Mouse (Mus musculus) hindbrain, embryonic 14.5 days (tissue): ENCODE data around the gene Rnf216. TPM values are rescaled to one million over a fixed set of nuclear protein-coding genes. Genes with fewer than 3 reads are reported as not detected.

Experiments used
- ATAC-seq: fragments of 200-750 bp; cut with Nextera tagmentation; 2 replicates; pipeline ENCODE4 v1.8.0; 2017; ENCODE audit warnings: moderate number of reproducible peaks, mild to moderate bottlenecking, moderate TSS enrichment, moderate library complexity; ENCODE audit not compliant: low FRiP score
- DNase-seq: peaks from one replicate; pipeline ENCODE4 v3.0.0-alpha.2; 2015; ENCODE audit warnings: low spot score
- H3K27ac ChIP-seq: fragments of 300-500 bp; sonication (generic); 2 replicates; pipeline ENCODE4 v1.5.1; 2014; ENCODE audit warnings: mild to moderate bottlenecking, moderate library complexity
- H3K27me3 ChIP-seq: fragments of 300-500 bp; sonication (generic); 2 replicates; pipeline ENCODE4 v1.6.1; 2014; ENCODE audit warnings: mild to moderate bottlenecking, low read length, mixed read lengths; ENCODE audit not compliant: control insufficient read depth, insufficient read depth
- H3K36me3 ChIP-seq: fragments of 300-500 bp; sonication (generic); replicated peaks from 2 replicates; pipeline ENCODE4 v1.6.1; 2014; ENCODE audit not compliant: control insufficient read depth, insufficient read depth
- H3K4me1 ChIP-seq: fragments of 300-500 bp; sonication (generic); replicated peaks from 2 replicates; pipeline ENCODE4 v1.6.1; 2014; ENCODE audit warnings: antibody characterized with exemption, low read length, mixed read lengths; ENCODE audit not compliant: control insufficient read depth, insufficient read depth
- H3K4me2 ChIP-seq: fragments of 300-500 bp; sonication (generic); replicated peaks from 2 replicates; pipeline ENCODE4 v1.6.1; 2014; ENCODE audit warnings: mild to moderate bottlenecking, moderate library complexity
- H3K4me3 ChIP-seq: fragments of 300-500 bp; sonication (generic); replicated peaks from 2 replicates; pipeline ENCODE4 v1.5.1; 2014; ENCODE audit warnings: mild to moderate bottlenecking, low read length
- H3K9ac ChIP-seq: fragments of 300-500 bp; sonication (generic); 2 replicates; pipeline ENCODE4 v1.6.1; 2014
- H3K9me3 ChIP-seq: fragments of 300-500 bp; sonication (generic); 2 replicates; pipeline ENCODE4 v1.6.1; 2016; ENCODE audit warnings: low read length; ENCODE audit not compliant: control insufficient read depth
- WGBS: fragments of 180-500 bp; shearing (Covaris S2); extraction: QIAGEN DNeasy Blood & Tissue Kit; methylation state at CpG from one replicate; pipeline ENCODE4 v1.1.7; 2014; 5-methylcytosine and 5-hydroxymethylcytosine counted together
- microRNA-seq: library from miRNA; unstranded; fragments of <30 nt; microRNA quantifications from one replicate; pipeline ENCODE4, GENCODE M21; 2016
- polyA plus RNA-seq: library from polyadenylated mRNA; unstranded; fragments of >200 nt; fragmentation: Nextera tagmentation; extraction: Ambion mirVana; gene quantifications from 2 replicates; pipeline ENCODE4 v1.2.1, GENCODE M21; 2014

Gene Rnf216
- polyA plus RNA-seq, 1 experiment from 2014 or later, result 29.8 TPM

GRCm38 (mm10) chr5:142958464-142958863 lies 154.3 kb downstream of the Rnf216 start:
- H3K4me3 ChIP-seq, result no peak overlapping the region

GRCm38 (mm10) chr5:142956956-142957703 lies 155.7 kb downstream of the Rnf216 start:
- Histone ChIP-seq H3K36me3 (no peaks in the 10 kb centered on the region), H3K9me3 (no peaks in the 10 kb centered on the region), H3K9ac (no peak overlapping the region), H3K4me2 (no peak overlapping the region), H3K27ac (no peak overlapping the region), H3K4me1 (no peaks in the 10 kb centered on the region), H3K27me3 (no peaks in the 10 kb centered on the region), H3K4me3 (no peak overlapping the region)
- 53% methylated on average over 6 of the region's 6 CpGs for WGBS
- ATAC-seq, result no peak
- no peak for DNase-seq

More at GRCm38 (mm10) chr5:142958464-142958863, 154.3 kb downstream of the Rnf216 start:
- ATAC-seq, result no peak
- Histone ChIP-seq H3K9ac (no peak overlapping the region), H3K9me3 (no peaks in the 10 kb centered on the region), H3K27me3 (no peaks in the 10 kb centered on the region), H3K4me2 (no peak overlapping the region), H3K4me1 (peaks cover 2% of the 10 kb centered on the region; the same call in 1 of the 2 replicates), H3K36me3 (no peaks in the 10 kb centered on the region), H3K27ac (no peak overlapping the region)
- WGBS, result 89% methylated on average over 14 of the region's 14 CpGs
- no peak for DNase-seq

- Histone ChIP-seq H3K36me3 (no peaks in the 10 kb centered on the region), H3K27me3 (no peaks in the 10 kb centered on the region)
- WGBS, result 65% methylated on average over 3 of the region's 3 CpGs
Observed at GRCm38 (mm10) chr5:142953641-142954040, 159.2 kb downstream of the Rnf216 start.

GRCm38 (mm10) chr5:142950405-142950804 lies 162.4 kb downstream of the Rnf216 start:
- Histone ChIP-seq H3K27me3 (no peaks in the 10 kb centered on the region), H3K4me2 (no peak overlapping the region), H3K9ac (no peak overlapping the region), H3K9me3 (no peaks in the 10 kb centered on the region), H3K4me1 (no peaks in the 10 kb centered on the region), H3K36me3 (no peaks in the 10 kb centered on the region), H3K27ac (no peak overlapping the region), H3K4me3 (no peak overlapping the region)
- no peak for DNase-seq
- 65% methylated on average over 6 of the region's 6 CpGs for WGBS
- ATAC-seq, result no peak; the same call in 1 of the 2 replicates

More at GRCm38 (mm10) chr5:142953641-142954040, 159.2 kb downstream of the Rnf216 start:
- DNase-seq, result no peak
- Histone ChIP-seq H3K4me3 (no peak overlapping the region), H3K27ac (no peak overlapping the region), H3K9me3 (no peaks in the 10 kb centered on the region), H3K4me2 (no peak overlapping the region), H3K4me1 (no peaks in the 10 kb centered on the region), H3K9ac (no peak overlapping the region)
- no peak for ATAC-seq

- H3K9ac ChIP-seq, result no peak overlapping the region
- H3K4me2 ChIP-seq, result no peak overlapping the region
- no peaks in the 10 kb centered on the region for H3K4me1 ChIP-seq
- H3K4me3 ChIP-seq, result no peak overlapping the region
- ATAC-seq, result no peak
- no peak for DNase-seq
- 72% methylated on average over 6 of the region's 6 CpGs for WGBS
- no peaks in the 10 kb centered on the region for H3K9me3 ChIP-seq
- H3K36me3 ChIP-seq, result no peaks in the 10 kb centered on the region
- no peak overlapping the region for H3K27ac ChIP-seq
- H3K27me3 ChIP-seq, result no peaks in the 10 kb centered on the region
Observed at GRCm38 (mm10) chr5:142949580-142949979, 163.2 kb downstream of the Rnf216 start.

- Histone ChIP-seq H3K27ac (no peak overlapping the region), H3K4me2 (no peak overlapping the region), H3K36me3 (no peaks in the 10 kb centered on the region), H3K9me3 (no peaks in the 10 kb centered on the region), H3K27me3 (no peaks in the 10 kb centered on the region), H3K4me1 (no peaks in the 10 kb centered on the region), H3K9ac (no peak overlapping the region), H3K4me3 (no peak overlapping the region)
- no peak for DNase-seq
- no peak for ATAC-seq
- WGBS, result 84% methylated on average over 7 of the region's 7 CpGs
Observed at GRCm38 (mm10) chr5:142947460-142947859, 165.3 kb downstream of the Rnf216 start.

- 80% methylated on average over 8 of the region's 8 CpGs for WGBS
- ATAC-seq (no peak), DNase-seq (no peak)
- Histone ChIP-seq H3K27ac (no peak overlapping the region), H3K4me1 (no peaks in the 10 kb centered on the region), H3K4me3 (no peak overlapping the region), H3K36me3 (no peaks in the 10 kb centered on the region), H3K9me3 (no peaks in the 10 kb centered on the region), H3K4me2 (no peak overlapping the region), H3K27me3 (no peaks in the 10 kb centered on the region), H3K9ac (no peak overlapping the region)
Observed at GRCm38 (mm10) chr5:142944979-142945682, 167.7 kb downstream of the Rnf216 start.

Small RNAs within 50 kb of the gene (microRNA-seq; reads per million reads assigned to microRNA genes)
- not detected for gene Gm44405

Other genes starting within 250 kb of the Rnf216 start
- gene Fbxl18, start 217.6 kb downstream of the Rnf216 start, polyA plus RNA-seq, result 26.1 TPM in 2 replicates
- gene Actb, start 206.2 kb downstream of the Rnf216 start, polyA plus RNA-seq, result 13,534 and 14,549 TPM in 2 replicates
- 459 and 508 TPM in 2 replicates for gene Fscn1, start 152.7 kb downstream of the Rnf216 start, polyA plus RNA-seq
- 0.07 TPM in 1 of 2 replicates, not detected in the other for gene Olfr718-ps1, start 34.6 kb upstream of the Rnf216 start, polyA plus RNA-seq
- 10.4 and 13.9 TPM in 2 replicates for gene Rbak, start 67.8 kb upstream of the Rnf216 start, polyA plus RNA-seq
- gene Spdye4b, start 68.0 kb upstream of the Rnf216 start, polyA plus RNA-seq, result not detected in 2 replicates
- gene Spdye4a, start 113.9 kb upstream of the Rnf216 start, polyA plus RNA-seq, result not detected in 2 replicates
- 21.6 and 24.8 TPM in 2 replicates for gene Zfp12, start 122.2 kb upstream of the Rnf216 start, polyA plus RNA-seq
- gene Zfp316, start 157.0 kb upstream of the Rnf216 start, polyA plus RNA-seq, result 5.5 and 6.4 TPM in 2 replicates
- gene Zfp853, start 180.6 kb upstream of the Rnf216 start, polyA plus RNA-seq, result 0.23 and 0.43 TPM in 2 replicates
- 24.6 and 25.4 TPM in 2 replicates for gene E130309D02Rik, start 202.4 kb upstream of the Rnf216 start, polyA plus RNA-seq
- 72.2 and 78.1 TPM in 2 replicates for gene Zdhhc4, start 216.3 kb upstream of the Rnf216 start, polyA plus RNA-seq
- 0.25 and 0.60 TPM in 2 replicates for gene Grid2ip, start 244.3 kb upstream of the Rnf216 start, polyA plus RNA-seq